21 mouse cellular contexts compared by ENCODE assay signal in the genomic region with DNA sequence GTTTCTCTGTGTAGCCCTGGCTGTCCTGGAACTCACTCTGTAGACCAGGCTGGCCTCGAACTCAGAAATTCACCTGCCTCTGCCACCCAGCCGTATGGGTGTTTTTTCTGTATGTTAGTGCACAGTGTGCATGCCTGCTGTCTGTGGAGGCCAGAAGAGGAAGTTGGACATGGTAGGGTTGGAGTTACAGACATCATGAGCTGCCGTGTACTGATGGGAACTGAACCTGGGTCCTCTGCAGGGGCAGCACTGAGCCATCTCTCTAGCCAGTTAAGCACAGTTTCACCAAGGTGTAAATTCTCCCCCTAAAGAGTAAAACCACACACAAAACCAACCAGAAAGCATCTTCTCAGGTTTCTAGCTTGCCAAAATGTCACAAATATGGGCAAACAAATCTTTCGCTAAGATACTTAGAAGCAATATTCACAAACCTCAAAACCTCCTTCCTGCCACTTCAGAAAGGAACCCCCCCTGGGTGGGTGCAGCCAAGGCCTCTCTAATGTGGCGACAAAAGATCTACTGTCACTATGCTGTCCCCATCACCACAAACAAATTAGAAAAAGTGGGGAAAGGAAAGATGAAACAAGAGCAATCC. TPM values are rescaled to one million over a fixed set of nuclear protein-coding genes. Genes with fewer than 3 reads are reported as not detected.
A peak's percentile ranks its signal among the peaks of the same experiment; 100 is the strongest.
DNase-seq lines count a peak whose midpoint lies in the region; ATAC-seq lines count a peak whose summit lies in the region.
"Had no signal": no experiment of that assay in that cellular context is flagged by ENCODE, and none has a peak within 500 bp of the region (broad histone marks: within the 10 kb centered on the region; RNA-seq: fewer than 3 reads in every experiment).

No protein-coding gene starts in this region.

- no peaks in the 10 kb centered on the region for H3K27me3 ChIP-seq in limb, embryonic 10.5 days (ENCODE audit: low read depth, poor library complexity, severe bottlenecking)
- H3K27me3 ChIP-seq: CH12.LX; embryonic facial prominence, embryonic 12.5 days; neural tube, embryonic 13.5 days had no signal

- WGBS in limb, embryonic 10.5 days = 94% methylated on average over 5 of the region's 5 CpGs

- no peaks in the 10 kb centered on the region for H3K9me3 ChIP-seq in limb, embryonic 10.5 days (replicated peaks)
- H3K9me3 ChIP-seq: embryonic facial prominence, embryonic 12.5 days; neural tube, embryonic 13.5 days had no signal

- peak; percentile 40 for DNase-seq in 416B (ENCODE audit: low read depth)
- DNase-seq in CD8-positive naive resting alpha-beta T cell, adult 2 months (ENCODE audit: low read depth in 2 of 2, low spot score in 2 of 2) = peak; percentile 80 to 81
- DNase-seq in thymus, postnatal 0 days (ENCODE audit: low spot score) = peak; percentile 66
- DNase-seq in retina, embryonic 14.5 days (ENCODE audit: low spot score) = no peak
- no peak for DNase-seq in limb, embryonic 10.5 days (ENCODE audit: low spot score)
- DNase-seq in ovary, adult 18-20 months (ENCODE audit: low spot score) = no peak
- DNase-seq: cerebellum, postnatal 25 days; forebrain, postnatal 0 days; heart, adult 2 months; heart, postnatal 10 days; lung, postnatal 4 days had no signal

- peaks cover 22% of the 10 kb centered on the region for H3K4me1 ChIP-seq in limb, embryonic 10.5 days

- no peak overlapping the region for H3K27ac ChIP-seq in limb, embryonic 10.5 days
- H3K27ac ChIP-seq: embryonic facial prominence, embryonic 12.5 days; heart, adult 2 months; kidney, postnatal 0 days; layer of hippocampus, adult 2 months; neural tube, embryonic 13.5 days had no signal

- ATAC-seq in megakaryocyte, adult 5-6 weeks (ENCODE audit: poor library complexity, severe bottlenecking) = peak; percentile 81
- ATAC-seq: forebrain, postnatal 0 days; midbrain, embryonic 16.5 days had no signal

- H3K4me3 ChIP-seq in limb, embryonic 10.5 days = no peak overlapping the region
- H3K4me3 ChIP-seq: embryonic facial prominence, embryonic 12.5 days; heart, adult 2 months; layer of hippocampus, adult 2 months; neural tube, embryonic 13.5 days had no signal

- 0 out of 2 replicates have a peak, but pooled peaks cover 4% of the 10 kb centered on the region for H3K36me3 ChIP-seq in limb, embryonic 10.5 days
- H3K36me3 ChIP-seq: embryonic facial prominence, embryonic 12.5 days; neural tube, embryonic 13.5 days had no signal

RNA-seq across cellular contexts. Expression of gene Bicral, which starts 12.0 kb away (rescaled TPM):
- 25.2 and 32.4 TPM in 2 replicates for total RNA-seq in megakaryocyte, adult 5-6 weeks (2015)
- total RNA-seq in megakaryocyte, adult 5-6 weeks (2017) = 20.3 and 21.1 TPM in 2 replicates
- 4.5 and 5.6 TPM in 2 replicates for polyA plus RNA-seq in thymus, postnatal 0 days (2015; fragmentation: Nextera tagmentation; extraction: Ambion mirVana)
- 3.6 and 4.3 TPM in 2 replicates for polyA plus RNA-seq in limb, embryonic 10.5 days (2016; fragmentation: Nextera tagmentation; extraction: Ambion mirVana)

RNA-seq across cellular contexts. Expression of gene Tbcc, which starts 20.2 kb away (rescaled TPM):
- total RNA-seq in megakaryocyte, adult 5-6 weeks (2015) = 8.6 and 13.5 TPM in 2 replicates
- total RNA-seq in megakaryocyte, adult 5-6 weeks (2017) = 10.8 and 13.3 TPM in 2 replicates
- 54.1 and 60.3 TPM in 2 replicates for polyA plus RNA-seq in thymus, postnatal 0 days (2015; fragmentation: Nextera tagmentation; extraction: Ambion mirVana)
- polyA plus RNA-seq in limb, embryonic 10.5 days (2016; fragmentation: Nextera tagmentation; extraction: Ambion mirVana) = 62.1 and 66.3 TPM in 2 replicates

RNA-seq across cellular contexts. Expression of gene Prph2, which starts 40.0 kb away (rescaled TPM):
- total RNA-seq in megakaryocyte, adult 5-6 weeks (2015) = not detected in 2 replicates
- total RNA-seq in megakaryocyte, adult 5-6 weeks (2017) = not detected in 2 replicates
- not detected in 2 replicates for polyA plus RNA-seq in thymus, postnatal 0 days (2015; fragmentation: Nextera tagmentation; extraction: Ambion mirVana)
- polyA plus RNA-seq in limb, embryonic 10.5 days (2016; fragmentation: Nextera tagmentation; extraction: Ambion mirVana) = not detected in 2 replicates
- total RNA-seq: CH12.LX; gastrocnemius, adult 8-10 months; heart, adult 2 months; heart, postnatal 10 days; layer of hippocampus, adult 2 months had no signal
- polyA plus RNA-seq: forebrain, postnatal 0 days; heart, adult 2 months; limb, embryonic 14.5 days; liver, embryonic 16.5 days; midbrain, embryonic 16.5 days; neural tube, embryonic 13.5 days had no signal

Comparison
In these comparisons a context has a peak if more than half of its experiments do, and no peak if none do; other contexts are left out.
1. DNase-seq: peak in 416B (single experiment), CD8-positive naive resting alpha-beta T cell, adult 2 months (2 of 2) and thymus, postnatal 0 days (single experiment); none in retina, embryonic 14.5 days (single experiment), limb, embryonic 10.5 days (single experiment) and ovary, adult 18-20 months (single experiment).